Mouse (Mus musculus) stomach, postnatal 0 days (tissue): ENCODE data around the gene Erc2. TPM values are rescaled to one million over a fixed set of nuclear protein-coding genes. Genes with fewer than 3 reads are reported as not detected.

Experiments
- ATAC-seq: fragments of 200-750 bp; cut with Nextera tagmentation; 2 replicates; pipeline ENCODE4 v1.8.0; 2017; ENCODE audit not compliant: low FRiP score, low TSS enrichment
- DNase-seq: peaks from one replicate; pipeline ENCODE4 v3.0.0-alpha.2; 2016; ENCODE audit warnings: low spot score
- H3K27ac ChIP-seq: fragments of 300-500 bp; sonication (generic); replicated peaks from 2 replicates; pipeline ENCODE4 v1.5.1; 2014; ENCODE audit warnings: mild to moderate bottlenecking, control low read depth
- H3K27me3 ChIP-seq: fragments of 300-500 bp; sonication (generic); 2 replicates; pipeline ENCODE4 v1.6.1; 2014; ENCODE audit warnings: low read length; ENCODE audit not compliant: control insufficient read depth, insufficient read depth
- H3K36me3 ChIP-seq: fragments of 300-500 bp; sonication (generic); 2 replicates; pipeline ENCODE4 v1.6.1; 2014; ENCODE audit warnings: low read length, mixed read lengths; ENCODE audit not compliant: control insufficient read depth, insufficient read depth
- H3K4me1 ChIP-seq: fragments of 300-500 bp; sonication (generic); replicated peaks from 2 replicates; pipeline ENCODE4 v1.6.1; 2014; ENCODE audit warnings: antibody characterized with exemption; ENCODE audit not compliant: control insufficient read depth, insufficient read depth
- H3K4me2 ChIP-seq: fragments of 300-500 bp; sonication (generic); replicated peaks from 2 replicates; pipeline ENCODE4 v1.6.1; 2014; ENCODE audit warnings: low read depth, mild to moderate bottlenecking, control low read depth, moderate library complexity
- H3K4me3 ChIP-seq: fragments of 300-500 bp; sonication (generic); 2 replicates; pipeline ENCODE4 v1.5.1; 2014; ENCODE audit warnings: low read depth, low read length, control low read depth
- H3K9ac ChIP-seq: fragments of 300-500 bp; sonication (generic); 2 replicates; pipeline ENCODE4 v1.6.1; 2014; ENCODE audit warnings: mild to moderate bottlenecking, low read length, control low read depth, mixed read lengths
- H3K9me3 ChIP-seq: fragments of 300-500 bp; sonication (generic); 2 replicates; pipeline ENCODE4 v1.6.1; 2016; ENCODE audit warnings: low read length; ENCODE audit not compliant: control insufficient read depth
- CTCF ChIP-seq: IDR thresholded peaks from 2 replicates; pipeline ENCODE4 v1.5.1; 2016; ENCODE audit warnings: antibody characterized with exemption, low read depth, mild to moderate bottlenecking, moderate library complexity
- EP300 ChIP-seq: optimal IDR thresholded peaks from 2 replicates; pipeline ENCODE3; 2016; ENCODE audit warnings: antibody characterized with exemption
- WGBS: fragments of 180-500 bp; shearing (Covaris S2); extraction: QIAGEN DNeasy Blood & Tissue Kit; methylation state at CpG from one replicate; pipeline ENCODE4 v1.1.7; 2014; 5-methylcytosine and 5-hydroxymethylcytosine counted together
- polyA plus RNA-seq: library from polyadenylated mRNA; unstranded; fragments of >200 nt; fragmentation: Nextera tagmentation; extraction: Ambion mirVana; gene quantifications from 2 replicates; pipeline ENCODE4 v1.2.1, GENCODE M21; 2015

The Erc2 gene
- polyA plus RNA-seq, 1 experiment from 2014 or later: 3.0 TPM

DNA sequence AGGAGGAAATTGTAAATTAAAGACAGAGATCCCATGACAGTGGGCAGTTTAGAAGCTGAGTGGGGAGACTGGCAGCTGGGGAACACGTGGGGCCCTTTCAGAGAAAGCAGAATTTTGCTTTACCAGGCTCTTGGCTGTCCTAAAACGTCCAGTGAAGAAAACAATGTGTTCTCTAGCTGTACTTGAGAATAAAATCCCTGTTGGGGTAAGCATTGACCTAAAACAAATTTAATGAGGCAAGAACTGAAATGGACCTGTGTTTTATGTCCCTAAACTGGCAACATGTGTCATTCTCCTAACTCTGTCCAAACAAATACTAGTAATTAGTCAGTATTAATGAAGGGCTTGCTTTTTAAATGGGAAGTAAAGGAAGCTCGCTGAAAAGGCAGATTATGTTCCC, 617.9 kb downstream of the Erc2 start:
- H3K36me3 ChIP-seq: no peaks in the 10 kb centered on the region
- no peak for DNase-seq
- ATAC-seq: no peak
- H3K9ac ChIP-seq: no peak overlapping the region
- H3K4me1 ChIP-seq: no peaks in the 10 kb centered on the region
- H3K4me2 ChIP-seq: no peak overlapping the region
- no peaks in the 10 kb centered on the region for H3K9me3 ChIP-seq
- no peak overlapping the region for H3K27ac ChIP-seq
- no peak overlapping the region for H3K4me3 ChIP-seq
- no peak for TF ChIP-seq EP300
- no peak for TF ChIP-seq CTCF
- WGBS: 36% methylated on average over 3 of the region's 3 CpGs
- H3K27me3 ChIP-seq: no peaks in the 10 kb centered on the region

DNA sequence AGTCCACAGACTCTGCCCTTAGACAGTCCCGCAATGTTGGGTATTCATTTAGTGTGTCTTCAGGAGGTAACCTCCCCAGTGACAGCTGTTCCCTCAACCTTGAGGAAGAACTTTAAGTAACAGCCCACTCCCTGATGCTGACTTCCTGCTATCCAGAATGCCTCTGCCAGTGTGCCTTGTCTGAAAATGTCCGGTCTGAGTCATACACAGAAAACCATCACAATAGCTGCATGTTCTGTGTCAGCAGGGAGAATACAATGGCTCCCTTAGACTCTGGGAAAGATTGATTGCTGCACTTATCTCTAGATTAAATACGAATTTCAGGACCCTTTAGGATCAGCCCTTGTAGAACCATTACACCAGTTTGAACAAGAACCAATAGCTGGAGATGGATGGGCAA, 620.5 kb downstream of the Erc2 start:
- H3K9ac ChIP-seq: no peak overlapping the region
- H3K36me3 ChIP-seq: no peaks in the 10 kb centered on the region
- H3K9me3 ChIP-seq: no peaks in the 10 kb centered on the region
- TF ChIP-seq EP300 (no peak), CTCF (no peak)
- no peak overlapping the region for H3K4me2 ChIP-seq
- ATAC-seq (no peak), DNase-seq (no peak)
- no peaks in the 10 kb centered on the region for H3K27me3 ChIP-seq
- WGBS: 49% methylated on average over 3 of the region's 3 CpGs
- H3K27ac ChIP-seq: no peak overlapping the region
- no peak overlapping the region for H3K4me3 ChIP-seq
- no peaks in the 10 kb centered on the region for H3K4me1 ChIP-seq

- Histone ChIP-seq H3K27me3 (no peaks in the 10 kb centered on the region), H3K4me3 (no peak overlapping the region), H3K4me2 (no peak overlapping the region), H3K36me3 (no peaks in the 10 kb centered on the region), H3K27ac (no peak overlapping the region), H3K9ac (no peak overlapping the region), H3K9me3 (no peaks in the 10 kb centered on the region), H3K4me1 (no peaks in the 10 kb centered on the region)
- DNase-seq (no peak), ATAC-seq (no peak)
- TF ChIP-seq EP300 (no peak), CTCF (no peak)
- 83% methylated on average over 4 of the region's 4 CpGs for WGBS
Observed at GRCm38 (mm10) chr14:28243474-28243873, 621.2 kb downstream of the Erc2 start.

GRCm38 (mm10) chr14:28262706-28263105, 640.5 kb downstream of the Erc2 start:
- Histone ChIP-seq H3K4me3 (no peak overlapping the region), H3K27me3 (no peaks in the 10 kb centered on the region), H3K4me2 (no peak overlapping the region), H3K27ac (no peak overlapping the region), H3K9me3 (no peaks in the 10 kb centered on the region), H3K36me3 (no peaks in the 10 kb centered on the region), H3K9ac (no peak overlapping the region), H3K4me1 (no peaks in the 10 kb centered on the region)
- WGBS: 56% methylated on average over 4 of the region's 4 CpGs
- DNase-seq: no peak
- ATAC-seq: no peak
- TF ChIP-seq CTCF (peak; percentile 47), EP300 (no peak)

- ATAC-seq: no peak
- TF ChIP-seq EP300 (no peak), CTCF (no peak)
- H3K9me3 ChIP-seq: no peaks in the 10 kb centered on the region
Observed at GRCm38 (mm10) chr14:28267367-28267766, 645.1 kb downstream of the Erc2 start.

GRCm38 (mm10) chr14:28271846-28272245, 649.6 kb downstream of the Erc2 start:
- no peak for ATAC-seq
- TF ChIP-seq CTCF: no peak
- no peak for TF ChIP-seq EP300
- Histone ChIP-seq H3K4me1 (no peaks in the 10 kb centered on the region), H3K9me3 (no peaks in the 10 kb centered on the region), H3K27ac (no peak overlapping the region), H3K9ac (no peak overlapping the region), H3K4me2 (no peak overlapping the region), H3K4me3 (no peak overlapping the region), H3K27me3 (no peaks in the 10 kb centered on the region), H3K36me3 (no peaks in the 10 kb centered on the region)
- 87% methylated on average over 8 of the region's 8 CpGs for WGBS
- no peak for DNase-seq

More at GRCm38 (mm10) chr14:28267367-28267766, 645.1 kb downstream of the Erc2 start:
- H3K9ac ChIP-seq: no peak overlapping the region
- 68% methylated on average over 2 of the region's 2 CpGs for WGBS
- H3K27ac ChIP-seq: no peak overlapping the region
- H3K27me3 ChIP-seq: no peaks in the 10 kb centered on the region
- H3K36me3 ChIP-seq: no peaks in the 10 kb centered on the region
- DNase-seq: no peak
- H3K4me3 ChIP-seq: no peak overlapping the region
- no peak overlapping the region for H3K4me2 ChIP-seq
- no peaks in the 10 kb centered on the region for H3K4me1 ChIP-seq
